Mouse (Mus musculus) heart, embryonic 10.5 days (tissue): Measurements from ENCODE around the gene Kcng1. TPM values are rescaled to one million over a fixed set of nuclear protein-coding genes. Genes with fewer than 3 reads are reported as not detected.

Source experiments
- DNase-seq: peaks from one replicate; pipeline ENCODE4 v3.0.0-alpha.2; 2017; ENCODE audit warnings: low spot score
- H3K27ac ChIP-seq: fragments of 300-500 bp; sonication (generic); 2 replicates; pipeline ENCODE4 v1.5.1; 2016; ENCODE audit warnings: mild to moderate bottlenecking
- H3K27me3 ChIP-seq: fragments of 300-500 bp; sonication (generic); 2 replicates; pipeline ENCODE4 v1.6.1; 2016; ENCODE audit warnings: mild to moderate bottlenecking; ENCODE audit not compliant: poor library complexity, insufficient read depth, severe bottlenecking
- H3K36me3 ChIP-seq: fragments of 300-500 bp; sonication (generic); 2 replicates; pipeline ENCODE4 v1.6.1; 2016; ENCODE audit warnings: mild to moderate bottlenecking, moderate library complexity
- H3K4me1 ChIP-seq: fragments of 300-500 bp; sonication (generic); 2 replicates; pipeline ENCODE4 v1.6.1; 2016; ENCODE audit warnings: mild to moderate bottlenecking
- H3K4me3 ChIP-seq: fragments of 300-500 bp; sonication (generic); 2 replicates; pipeline ENCODE4 v1.5.1; 2016; ENCODE audit warnings: mild to moderate bottlenecking, moderate library complexity
- H3K9me3 ChIP-seq: fragments of 300-500 bp; sonication (generic); 2 replicates; pipeline ENCODE4 v1.6.1; 2016; ENCODE audit warnings: mild to moderate bottlenecking, moderate library complexity
- WGBS: fragments of 180-500 bp; shearing (Covaris S2); methylation state at CpG from one replicate; pipeline ENCODE4 v1.1.7; 2016; 5-methylcytosine and 5-hydroxymethylcytosine counted together
- polyA plus RNA-seq: library from polyadenylated mRNA; unstranded; fragments of >200 nt; fragmentation: Nextera tagmentation; extraction: Ambion mirVana; gene quantifications from 2 replicates; pipeline ENCODE4 v1.2.1, GENCODE M21; 2016

Kcng1 gene
- 2.6 and 4.2 TPM in 2 replicates for polyA plus RNA-seq

GRCm38 (mm10) chr2:168281582-168281981, at the start of gene Kcng1:
Gene Kcng1, minus strand, starts transcription at chr2:168281736.
- Histone ChIP-seq H3K9me3 (peaks cover 6% of the 10 kb centered on the region), H3K27ac (peak within 1 kb of the TSS; percentile 74), H3K27me3 (peaks cover 85% of the 10 kb centered on the region), H3K36me3 (no peaks in the 10 kb centered on the region), H3K4me1 (peaks cover 40% of the 10 kb centered on the region), H3K4me3 (peak within 1 kb of the TSS; percentile 66)
- 10% methylated on average over 12 of the region's 12 CpGs for WGBS
- no peak for DNase-seq

GRCm38 (mm10) chr2:168330421-168331070, 49.0 kb upstream of the Kcng1 start:
- no peaks in the 10 kb centered on the region for H3K36me3 ChIP-seq
- H3K27me3 ChIP-seq: peaks cover 16% of the 10 kb centered on the region; the same call in 1 of the 2 replicates
- no peak overlapping the region for H3K27ac ChIP-seq
- peaks cover 17% of the 10 kb centered on the region for H3K4me1 ChIP-seq
- DNase-seq: no peak
- H3K9me3 ChIP-seq: no peaks in the 10 kb centered on the region
- no peak overlapping the region for H3K4me3 ChIP-seq
- WGBS: 65% methylated on average over 11 of the region's 11 CpGs

- DNase-seq: no peak
- Histone ChIP-seq H3K4me3 (no peak overlapping the region), H3K4me1 (peaks cover 7% of the 10 kb centered on the region), H3K36me3 (no peaks in the 10 kb centered on the region), H3K9me3 (no peaks in the 10 kb centered on the region), H3K27ac (no peak overlapping the region), H3K27me3 (peaks cover 58% of the 10 kb centered on the region)
- WGBS: 74% methylated on average over 10 of the region's 10 CpGs
These were observed 40.3 kb upstream of the Kcng1 start for GRCm38 (mm10) chr2:168321716-168322374.

- Histone ChIP-seq H3K9me3 (no peaks in the 10 kb centered on the region), H3K27ac (no peak overlapping the region), H3K4me3 (no peak overlapping the region), H3K4me1 (peaks cover 7% of the 10 kb centered on the region), H3K27me3 (peaks cover 67% of the 10 kb centered on the region), H3K36me3 (no peaks in the 10 kb centered on the region)
- no peak for DNase-seq
- 71% methylated on average over 17 of the region's 17 CpGs for WGBS
These were observed 39.0 kb upstream of the Kcng1 start for GRCm38 (mm10) chr2:168320388-168321182.

- Histone ChIP-seq H3K4me3 (no peak overlapping the region), H3K4me1 (peaks cover 13% of the 10 kb centered on the region), H3K36me3 (no peaks in the 10 kb centered on the region), H3K27me3 (peaks cover 65% of the 10 kb centered on the region), H3K27ac (no peak overlapping the region), H3K9me3 (no peaks in the 10 kb centered on the region)
- no peak for DNase-seq
- WGBS: 47% methylated on average over 16 of the region's 16 CpGs
These were observed 33.3 kb upstream of the Kcng1 start for GRCm38 (mm10) chr2:168314646-168315446.

- no peak for DNase-seq
- WGBS: 43% methylated on average over 4 of the region's 4 CpGs
- no peaks in the 10 kb centered on the region for H3K9me3 ChIP-seq
- H3K36me3 ChIP-seq: no peaks in the 10 kb centered on the region
- H3K4me3 ChIP-seq: no peak overlapping the region
- peaks cover 51% of the 10 kb centered on the region for H3K27me3 ChIP-seq
- H3K27ac ChIP-seq: no peak overlapping the region
- peaks cover 13% of the 10 kb centered on the region for H3K4me1 ChIP-seq
These were observed 31.0 kb upstream of the Kcng1 start for GRCm38 (mm10) chr2:168312504-168312903.

GRCm38 (mm10) chr2:168311006-168311405, 29.5 kb upstream of the Kcng1 start:
- no peak overlapping the region for H3K27ac ChIP-seq
- no peaks in the 10 kb centered on the region for H3K36me3 ChIP-seq
- DNase-seq: no peak
- H3K9me3 ChIP-seq: no peaks in the 10 kb centered on the region
- H3K4me1 ChIP-seq: peaks cover 15% of the 10 kb centered on the region
- no peak overlapping the region for H3K4me3 ChIP-seq
- H3K27me3 ChIP-seq: peaks cover 44% of the 10 kb centered on the region
- 90% methylated on average over 16 of the region's 16 CpGs for WGBS

- no peaks in the 10 kb centered on the region for H3K36me3 ChIP-seq
- 77% methylated on average over 7 of the region's 7 CpGs for WGBS
- no peak for DNase-seq
- peaks cover 7% of the 10 kb centered on the region for H3K4me1 ChIP-seq
- no peak overlapping the region for H3K4me3 ChIP-seq
- H3K27me3 ChIP-seq: peaks cover 37% of the 10 kb centered on the region
- no peaks in the 10 kb centered on the region for H3K9me3 ChIP-seq
- no peak overlapping the region for H3K27ac ChIP-seq
These were observed 27.4 kb upstream of the Kcng1 start for GRCm38 (mm10) chr2:168308916-168309315.

- Histone ChIP-seq H3K36me3 (no peaks in the 10 kb centered on the region), H3K27me3 (peaks cover 80% of the 10 kb centered on the region), H3K27ac (no peak overlapping the region), H3K4me1 (0 out of 2 replicates have a peak, but pooled peaks cover 9% of the 10 kb centered on the region), H3K4me3 (no peak overlapping the region), H3K9me3 (no peaks in the 10 kb centered on the region)
- DNase-seq: no peak
- WGBS: 84% methylated on average over 8 of the region's 8 CpGs
These were observed 18.1 kb upstream of the Kcng1 start for GRCm38 (mm10) chr2:168299650-168300049.

- H3K27ac ChIP-seq: no peak overlapping the region
- WGBS: 78% methylated on average over 10 of the region's 10 CpGs
- H3K4me1 ChIP-seq: peaks cover 26% of the 10 kb centered on the region
- no peaks in the 10 kb centered on the region for H3K9me3 ChIP-seq
- H3K36me3 ChIP-seq: no peaks in the 10 kb centered on the region
- DNase-seq: no peak
- H3K27me3 ChIP-seq: peaks cover 78% of the 10 kb centered on the region
- no peak overlapping the region for H3K4me3 ChIP-seq
These were observed 15.0 kb upstream of the Kcng1 start for GRCm38 (mm10) chr2:168296530-168296929.

GRCm38 (mm10) chr2:168292521-168292920, 11.0 kb upstream of the Kcng1 start:
- H3K27me3 ChIP-seq: peaks cover 78% of the 10 kb centered on the region
- peaks cover 9% of the 10 kb centered on the region for H3K9me3 ChIP-seq
- H3K4me1 ChIP-seq: peaks cover 26% of the 10 kb centered on the region
- WGBS: 19% methylated on average over 6 of the region's 6 CpGs
- no peaks in the 10 kb centered on the region for H3K36me3 ChIP-seq
- no peak overlapping the region for H3K27ac ChIP-seq
- DNase-seq: no peak
- H3K4me3 ChIP-seq: no peak overlapping the region; the same call in 1 of the 2 replicates

GRCm38 (mm10) chr2:168292041-168292440, 10.5 kb upstream of the Kcng1 start:
- Histone ChIP-seq H3K36me3 (no peaks in the 10 kb centered on the region), H3K27ac (no peak overlapping the region), H3K27me3 (peaks cover 83% of the 10 kb centered on the region), H3K9me3 (peaks cover 9% of the 10 kb centered on the region), H3K4me1 (peaks cover 24% of the 10 kb centered on the region), H3K4me3 (no peak overlapping the region; the same call in 1 of the 2 replicates)
- no peak for DNase-seq
- 18% methylated on average over 10 of the region's 10 CpGs for WGBS
